Mouse (Mus musculus) neural tube, embryonic 10.5 days (tissue): ENCODE data around the gene Grb7.
A peak's percentile ranks its signal among the peaks of the same experiment; 100 is the strongest.

Source experiments
- DNase-seq: peaks from one replicate; pipeline ENCODE4 v3.0.0-alpha.2; 2017; ENCODE audit warnings: low spot score; ENCODE audit errors: extremely low spot score

Grb7 gene

DNA sequence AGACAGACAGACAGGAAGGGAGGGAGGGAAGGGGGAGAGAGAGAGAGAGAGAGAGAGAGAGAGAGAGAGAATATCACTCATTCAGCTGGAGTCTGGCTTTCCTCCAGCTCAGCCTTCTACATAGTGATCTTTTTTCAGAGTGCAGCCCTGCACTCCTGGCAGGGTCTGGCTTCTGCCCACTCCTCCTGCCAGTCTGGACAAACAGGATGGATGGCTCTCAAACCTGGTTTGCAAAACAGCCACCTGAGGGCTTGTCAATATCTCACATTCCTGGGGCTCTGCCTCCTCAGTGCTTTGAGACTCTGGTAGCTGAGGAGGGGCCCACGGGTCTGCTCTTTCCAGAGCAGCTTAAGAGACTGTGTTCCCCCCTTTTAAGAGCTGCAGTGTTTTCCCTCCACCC lies 956 bp upstream of the Grb7 start:
- DNase-seq = no peak

DNA sequence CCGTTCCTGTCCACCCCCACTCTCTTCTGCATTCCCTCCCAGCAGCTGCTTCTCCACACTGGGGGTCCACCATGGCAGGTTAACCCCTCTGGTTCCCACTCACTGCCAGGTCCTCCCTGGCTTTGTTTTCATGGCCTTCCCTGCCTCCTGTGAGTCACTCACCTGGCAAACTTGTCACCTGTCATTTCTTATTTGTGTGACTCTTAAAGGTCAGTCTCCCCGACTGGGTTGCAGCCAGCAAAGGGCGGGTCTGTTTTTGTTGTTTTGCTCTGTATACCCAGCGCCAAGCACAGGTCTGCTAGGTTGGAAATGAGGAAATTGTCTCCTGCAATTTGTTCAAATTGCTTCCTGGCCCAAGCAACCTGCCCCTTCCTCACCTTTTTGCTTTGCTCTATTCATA lies 515 bp upstream of the Grb7 start:
- DNase-seq = no peak

DNA sequence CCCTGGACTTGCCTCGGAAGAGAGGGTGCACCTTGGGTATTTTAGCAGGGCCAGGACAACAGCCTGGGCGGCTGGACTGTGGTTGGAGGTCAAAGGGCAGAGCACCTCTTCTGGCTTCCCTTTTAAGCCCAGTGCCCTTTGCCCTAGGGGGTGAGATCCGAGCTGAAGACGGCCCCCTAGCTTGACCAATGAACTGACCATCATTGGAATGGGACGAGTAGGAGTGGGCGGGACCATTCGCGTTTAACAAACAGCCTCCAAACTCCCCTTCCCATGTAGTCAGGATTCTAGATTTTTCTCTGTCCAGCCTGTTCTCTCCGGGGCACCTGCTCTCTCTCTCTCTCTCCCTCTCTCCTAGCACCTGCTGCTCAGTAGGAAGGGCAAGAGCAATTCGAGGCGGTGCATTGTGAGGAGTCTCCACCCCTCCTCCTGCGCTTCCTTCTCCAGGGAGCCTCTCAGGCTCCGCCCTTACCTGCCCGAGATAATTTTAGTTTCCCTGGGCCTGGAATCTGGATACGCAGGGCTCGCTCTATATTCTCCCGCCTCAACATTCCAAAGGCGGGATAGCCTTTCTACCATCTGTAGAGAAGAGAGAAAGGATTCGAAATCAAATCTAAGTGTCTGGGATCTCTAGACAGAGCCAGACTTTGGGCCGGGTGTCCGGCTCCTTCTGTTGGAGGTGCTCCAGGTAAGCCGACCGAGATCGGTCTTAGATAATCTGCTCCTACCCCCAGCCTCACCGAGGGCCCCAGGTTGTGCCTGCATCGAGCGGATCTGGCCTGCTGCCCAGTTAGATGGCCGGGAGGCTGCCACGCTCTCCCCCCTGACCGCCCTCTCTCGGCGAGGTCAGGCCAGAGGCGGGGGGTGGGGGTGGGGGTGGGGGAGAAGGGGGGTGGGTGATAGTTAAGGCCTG lies 624 bp downstream of the Grb7 start:
- peak; percentile 38 for DNase-seq

DNA sequence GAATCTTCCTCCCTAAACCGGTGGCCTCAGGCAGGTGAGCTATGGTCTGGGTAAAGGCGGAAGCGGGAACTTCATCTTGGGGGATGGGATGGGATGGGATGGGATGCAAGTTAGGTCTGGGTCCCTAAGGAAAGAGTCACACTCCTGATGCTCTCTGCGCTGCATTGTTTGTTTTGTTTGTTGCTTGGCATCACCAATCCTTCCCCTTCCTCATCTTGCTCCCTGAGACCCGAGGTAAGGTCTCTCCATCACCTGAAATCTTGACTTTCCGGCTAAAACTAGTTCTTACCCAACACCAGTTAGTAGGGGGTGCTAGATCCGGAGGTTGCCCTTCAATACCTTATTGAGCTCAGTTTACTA lies 1.3 kb downstream of the Grb7 start:
- no peak for DNase-seq

DNA sequence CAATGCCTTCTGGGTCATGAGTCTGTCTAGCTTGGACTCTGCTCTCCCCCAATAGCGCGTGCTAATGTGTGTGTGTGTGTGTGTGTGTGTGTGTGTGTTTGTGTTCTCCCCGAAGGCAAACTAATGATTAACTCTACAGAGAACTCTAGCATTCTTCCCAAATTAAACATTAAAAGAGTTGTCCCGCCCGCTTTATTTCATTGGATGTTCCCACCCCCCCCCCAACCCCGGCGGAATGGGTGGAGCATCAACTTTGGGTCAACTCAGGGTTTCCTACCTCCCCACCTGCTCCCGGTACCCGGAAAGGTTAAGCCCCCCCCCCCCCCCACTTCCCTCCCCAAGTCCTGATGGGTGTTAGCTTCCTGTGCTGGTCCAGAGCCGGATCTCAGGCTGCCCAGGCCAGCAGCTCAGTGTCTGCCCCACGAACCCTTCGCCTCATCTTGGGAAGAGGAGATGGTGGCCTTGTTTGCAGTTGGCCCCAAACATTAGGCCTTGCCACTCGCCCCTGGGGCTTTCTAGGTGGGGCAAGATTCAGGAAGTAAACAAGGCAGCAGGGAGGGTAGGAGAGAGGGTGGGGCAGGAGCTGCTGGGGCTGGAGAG lies 2.1 kb downstream of the Grb7 start:
- no peak for DNase-seq

DNA sequence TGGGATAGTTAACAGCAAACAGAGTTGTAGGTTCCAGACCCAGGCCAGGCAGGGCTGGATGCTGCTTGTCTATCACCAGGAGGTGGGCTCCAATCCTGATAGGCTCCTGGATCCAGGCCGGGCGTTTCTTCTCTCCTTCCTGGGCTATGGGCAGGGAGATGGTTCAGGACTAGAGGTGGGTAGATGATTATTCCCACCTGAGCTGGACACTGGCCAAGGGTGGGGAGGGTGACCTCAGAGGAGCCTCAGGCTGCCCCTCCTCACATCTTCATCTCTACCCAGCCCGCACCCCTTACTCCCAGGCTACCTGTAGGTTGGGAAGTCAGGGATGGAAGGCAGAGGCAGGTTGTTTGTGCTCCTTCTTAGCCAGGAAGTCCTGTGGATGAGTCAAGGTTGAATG lies 3.2 kb downstream of the Grb7 start:
- DNase-seq = no peak

DNA sequence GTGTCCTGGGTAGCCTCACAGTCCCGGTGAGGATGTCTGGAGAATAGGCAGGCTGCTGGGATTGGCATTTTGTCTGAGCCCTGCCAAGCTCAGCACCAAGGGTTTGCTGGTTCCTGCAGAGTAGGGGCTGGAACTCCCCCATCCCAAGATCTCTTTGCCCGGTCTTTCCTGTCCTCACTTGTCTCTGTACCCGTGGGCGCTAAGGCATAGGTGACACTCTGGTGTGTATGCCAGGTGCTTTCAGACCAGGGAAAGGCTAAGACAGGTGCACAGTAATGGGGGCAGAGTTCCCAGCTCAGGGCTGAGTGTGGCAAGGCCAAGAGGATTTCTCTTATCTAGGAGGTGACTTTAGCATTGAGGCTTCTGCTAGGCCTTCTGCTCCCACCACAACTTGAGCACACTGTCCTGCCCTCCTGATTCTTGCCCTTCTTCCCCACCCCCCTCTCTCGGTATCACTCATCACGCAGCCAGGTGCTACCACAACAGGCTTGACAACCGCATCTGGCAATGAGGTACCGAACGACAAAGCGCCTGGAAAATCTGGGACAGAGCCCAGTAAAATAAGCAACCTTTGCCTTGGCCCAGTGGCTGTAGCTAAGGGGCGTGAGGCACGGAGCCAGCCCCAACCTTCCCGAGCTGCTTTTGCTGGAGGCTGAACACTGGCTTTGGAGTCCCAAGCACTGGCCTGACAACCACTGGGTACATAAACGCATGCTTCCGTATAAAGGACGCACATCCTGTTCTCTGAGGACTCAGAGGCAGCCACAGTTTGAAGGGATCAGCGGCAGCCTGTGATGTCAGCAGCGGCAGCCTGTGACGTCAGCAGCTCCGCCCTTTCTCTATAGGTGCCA lies 4.0 kb downstream of the Grb7 start:
- DNase-seq = no peak

DNA sequence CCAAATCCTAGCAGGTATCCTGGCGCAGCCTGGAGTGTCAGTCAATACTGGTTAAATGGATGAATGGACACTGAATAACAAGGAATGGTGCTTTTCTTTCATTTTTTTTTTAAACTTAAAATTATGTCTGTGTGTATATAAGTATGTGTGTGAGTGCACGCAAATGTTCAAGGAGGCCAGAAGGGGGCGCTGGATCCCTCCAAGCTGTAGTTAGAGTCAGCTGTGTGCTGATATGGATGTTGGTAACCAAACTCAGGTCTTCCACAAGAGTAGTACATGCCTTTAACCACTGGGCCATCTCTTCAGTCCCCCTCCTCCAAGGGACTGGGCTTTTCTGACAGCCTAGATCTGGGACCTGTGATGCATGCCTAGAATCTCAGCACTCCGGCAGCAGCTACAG lies 9.3 kb downstream of the Grb7 start:
- DNase-seq = no peak

DNA sequence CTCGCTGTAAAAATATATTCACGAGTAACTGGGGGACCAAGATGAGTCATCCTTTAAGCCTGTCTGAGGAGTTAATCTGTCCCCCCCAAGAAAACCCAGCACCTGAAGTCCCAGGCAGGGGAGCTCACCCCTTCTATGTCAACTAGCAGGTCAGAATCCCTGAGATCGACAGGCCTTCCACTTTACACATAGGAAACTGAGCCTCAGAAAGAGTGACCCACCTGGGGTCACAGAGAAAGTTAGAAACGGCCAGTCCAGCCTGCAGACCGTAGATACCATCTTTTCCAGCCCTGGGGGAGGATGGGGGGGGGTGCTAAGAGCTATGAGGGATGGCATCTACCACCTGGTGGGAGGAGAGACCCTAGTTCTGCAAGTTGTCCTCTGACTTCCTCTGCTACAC lies 10.4 kb downstream of the Grb7 start:
- DNase-seq = no peak

DNA sequence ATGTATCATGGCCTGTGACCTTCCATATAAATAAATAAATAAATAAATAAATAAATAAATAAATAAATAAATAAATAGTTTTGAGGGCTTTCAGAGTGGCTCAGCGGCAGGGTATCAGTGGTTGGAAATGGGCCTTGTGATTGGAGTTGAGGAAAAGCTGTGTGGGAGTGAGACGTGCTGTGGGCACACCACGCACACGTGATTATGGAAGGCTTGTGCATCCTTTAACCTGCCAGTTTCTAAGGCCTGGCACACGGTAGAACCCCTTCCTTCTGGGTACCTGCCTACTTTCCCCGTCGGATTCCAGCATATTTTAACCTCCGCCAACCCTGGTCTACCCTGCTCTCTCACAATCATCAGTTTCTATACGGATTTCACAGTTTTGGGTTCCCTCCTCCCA lies 10.8 kb downstream of the Grb7 start:
- no peak for DNase-seq

DNA sequence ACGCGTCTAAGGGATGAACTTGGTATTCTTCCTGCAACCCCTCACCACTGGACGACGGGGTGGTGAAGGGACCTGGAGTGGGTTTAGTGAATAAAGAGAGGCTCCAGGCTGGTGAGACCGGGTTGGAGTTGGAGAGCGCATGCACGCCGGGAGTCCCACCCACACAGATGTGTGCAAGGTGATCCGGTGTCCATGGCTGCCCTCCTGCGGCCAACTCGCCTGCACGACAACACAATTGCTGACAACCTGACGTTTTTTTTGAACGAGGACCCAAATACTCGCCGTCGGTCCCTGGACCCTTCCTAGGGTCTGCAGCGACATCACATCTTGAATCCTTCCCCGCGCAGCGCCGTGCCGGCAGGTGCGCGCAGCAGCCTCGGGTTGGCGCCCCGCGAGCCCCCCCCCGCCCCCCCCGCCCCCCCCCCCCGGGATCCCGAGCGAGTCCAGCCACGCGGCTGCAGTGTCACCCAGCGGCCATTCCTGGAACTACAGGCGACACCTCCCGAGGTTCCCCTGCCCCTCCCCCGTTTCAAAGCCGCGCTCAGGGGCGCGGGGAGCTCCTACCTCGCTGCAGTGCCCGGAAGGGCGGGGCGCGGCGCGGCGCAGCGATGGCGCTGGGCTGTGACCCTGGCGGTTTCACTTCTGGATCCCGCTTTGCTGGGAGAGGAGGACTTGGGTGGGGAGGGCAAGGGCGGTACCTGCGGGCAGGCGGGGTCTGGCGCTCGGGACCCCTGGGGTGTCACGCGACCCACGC lies 11.3 kb downstream of the Grb7 start:
- DNase-seq = peak; percentile 90

DNA sequence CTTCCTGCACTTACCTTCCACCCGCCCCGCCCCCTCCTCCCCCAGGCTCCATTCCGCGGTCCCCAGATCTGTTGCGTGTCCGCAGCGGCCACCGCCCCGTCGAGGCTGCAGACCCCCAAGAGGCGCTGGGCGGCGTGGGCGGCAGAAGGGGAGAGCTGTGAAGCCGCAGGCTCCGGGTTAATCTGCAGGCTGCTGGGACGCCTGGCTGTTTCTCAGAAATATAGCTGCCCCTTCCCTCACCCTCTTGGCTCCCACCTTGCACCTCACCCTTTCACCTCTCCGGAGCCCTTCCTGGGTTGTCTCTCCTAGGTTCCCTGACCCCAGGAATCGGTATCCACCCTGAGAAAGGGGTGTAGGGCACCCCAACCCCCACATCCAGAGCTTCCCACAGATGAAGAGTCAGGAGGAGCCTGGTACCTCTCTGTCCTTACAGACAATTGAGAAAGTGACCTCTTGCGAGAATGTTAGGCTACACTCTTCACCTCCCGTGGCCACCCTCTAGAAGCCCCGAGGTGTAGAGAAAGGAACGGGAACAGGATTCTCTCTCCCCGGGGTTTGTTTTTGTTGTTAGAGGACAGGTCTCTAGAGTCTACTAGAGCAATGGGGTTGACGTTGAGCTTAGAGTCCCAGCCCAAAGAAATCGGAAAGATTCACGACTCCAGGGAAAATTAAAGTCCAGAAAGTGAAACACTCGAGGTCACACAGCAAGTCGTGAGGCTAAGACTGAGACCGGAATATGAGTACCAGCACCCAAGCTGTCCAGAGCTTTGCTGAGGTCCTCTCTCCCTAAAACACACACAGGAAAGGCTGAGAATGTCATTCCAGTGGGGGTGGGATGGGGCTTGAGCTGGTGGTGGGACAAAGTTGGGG lies 12.2 kb downstream of the Grb7 start:
- peak; percentile 23 for DNase-seq

DNA sequence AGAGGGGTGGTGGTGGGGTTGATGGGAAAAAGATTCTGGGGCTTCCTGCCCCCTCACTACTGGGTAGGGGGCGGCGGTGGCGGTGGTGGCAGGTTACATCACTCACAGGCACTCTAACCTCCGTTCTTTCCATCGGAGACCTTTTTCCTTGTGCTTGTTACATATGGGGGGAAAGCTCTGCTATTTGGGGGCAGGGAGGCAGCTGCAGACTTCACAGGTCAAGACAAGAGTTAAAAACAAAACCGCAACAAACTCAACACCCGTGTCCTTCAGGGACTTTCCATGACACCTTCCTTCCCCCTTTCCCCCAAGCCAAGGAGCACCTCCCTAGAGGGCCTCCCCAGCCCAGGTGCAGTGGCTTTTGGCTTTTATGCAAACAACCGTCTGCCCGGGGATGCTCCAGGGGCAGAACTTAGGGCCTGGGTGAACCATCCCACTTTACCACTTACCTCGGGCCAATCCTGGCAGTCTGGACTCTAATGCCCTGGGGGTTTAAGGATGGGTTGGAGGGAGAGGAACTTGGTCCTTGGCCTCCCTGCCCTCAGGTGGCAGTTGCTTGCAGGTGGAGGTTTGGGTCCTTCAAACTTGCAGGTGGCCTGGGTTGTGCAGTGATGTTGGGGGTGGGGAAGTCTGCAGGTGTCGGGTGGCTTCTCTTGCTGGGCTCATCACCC lies 13.0 kb downstream of the Grb7 start:
- DNase-seq = no peak

DNA sequence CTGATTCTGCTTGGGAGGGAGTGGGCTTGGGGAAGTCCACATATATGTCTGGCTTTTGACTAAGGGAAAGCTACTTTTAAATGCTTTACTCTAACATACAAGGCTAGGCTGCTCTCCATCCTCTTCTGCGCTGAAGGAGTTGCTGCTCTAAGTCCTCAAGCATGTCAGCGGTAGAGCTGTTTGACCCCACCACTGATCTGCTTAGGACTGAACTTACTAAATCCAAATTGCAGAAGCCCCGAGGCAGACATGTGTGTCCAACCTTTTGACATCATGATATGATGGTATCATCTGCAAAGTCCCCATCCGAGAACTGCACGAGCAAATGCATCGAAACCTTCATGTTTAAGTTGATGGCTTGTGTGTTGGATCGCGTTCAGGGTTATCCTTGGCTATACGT lies 13.7 kb downstream of the Grb7 start:
- no peak for DNase-seq

DNA sequence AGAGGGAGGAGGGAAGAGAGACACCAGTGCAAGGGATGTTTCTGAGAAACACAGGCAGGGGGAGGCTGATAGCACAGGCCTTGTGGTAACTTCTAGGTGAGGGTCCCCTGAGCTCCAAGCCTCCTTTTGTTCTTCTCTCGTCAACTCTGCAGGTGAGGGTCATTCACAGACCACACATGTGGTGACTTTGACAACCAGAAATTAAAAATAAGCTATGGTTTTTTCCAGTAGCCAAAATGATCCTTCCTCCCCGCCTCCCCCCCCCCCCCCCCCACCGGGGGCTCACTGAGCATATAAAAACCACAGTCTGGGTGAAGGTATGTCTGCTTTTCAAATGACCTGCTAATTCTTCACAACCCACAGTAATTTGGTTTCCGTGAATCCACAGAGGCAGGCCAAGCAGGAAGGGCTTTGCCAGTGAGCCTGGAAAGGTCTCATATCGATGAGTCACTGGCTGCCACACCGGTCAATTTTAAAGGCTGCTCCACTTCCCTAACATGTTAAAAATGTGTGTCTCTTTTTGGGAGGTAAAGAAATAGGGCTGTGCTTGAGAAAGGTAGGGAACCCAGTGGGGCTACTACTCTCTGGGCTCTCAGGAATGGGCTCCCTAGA lies 15.0 kb downstream of the Grb7 start:
- no peak for DNase-seq

DNA sequence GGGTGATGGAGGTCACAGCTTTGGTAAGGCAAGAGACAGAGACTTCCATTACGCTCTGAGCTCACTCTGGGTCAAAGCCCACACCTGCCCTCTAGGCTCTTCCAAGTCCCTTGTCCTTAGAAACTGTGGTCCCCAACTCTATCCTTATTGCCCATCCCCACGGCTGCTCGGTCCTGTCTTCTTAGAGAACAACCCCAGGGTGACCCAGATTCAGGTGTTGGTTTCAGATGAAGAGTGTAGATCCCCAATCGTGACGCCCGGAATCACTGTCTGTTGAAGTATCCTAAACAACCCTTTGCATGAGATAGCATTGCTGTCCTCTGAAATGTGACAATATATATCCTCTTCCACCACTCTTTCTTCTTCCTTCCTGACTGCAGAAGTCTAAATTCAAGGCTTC lies 16.1 kb downstream of the Grb7 start:
- DNase-seq = no peak

DNA sequence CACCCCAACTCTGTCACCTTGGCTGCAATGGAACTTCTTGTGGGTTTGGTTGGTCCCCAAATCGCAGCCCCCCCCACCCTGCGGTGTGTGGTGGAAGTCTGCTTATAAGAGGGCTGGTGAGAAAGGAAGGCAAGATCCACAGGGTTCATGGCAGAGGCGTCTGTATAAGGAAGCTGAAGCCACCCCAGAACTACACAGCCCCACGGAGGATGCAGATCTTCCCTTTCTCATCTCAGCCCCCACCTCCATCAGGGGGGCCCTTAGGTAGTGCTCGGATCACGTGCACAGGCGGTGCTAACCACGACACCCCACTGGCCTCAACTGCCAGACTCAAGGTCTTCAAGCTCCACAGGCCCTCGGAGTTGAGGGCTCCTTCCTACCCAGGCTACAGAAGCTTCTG lies 17.7 kb downstream of the Grb7 start:
- DNase-seq = no peak

DNA sequence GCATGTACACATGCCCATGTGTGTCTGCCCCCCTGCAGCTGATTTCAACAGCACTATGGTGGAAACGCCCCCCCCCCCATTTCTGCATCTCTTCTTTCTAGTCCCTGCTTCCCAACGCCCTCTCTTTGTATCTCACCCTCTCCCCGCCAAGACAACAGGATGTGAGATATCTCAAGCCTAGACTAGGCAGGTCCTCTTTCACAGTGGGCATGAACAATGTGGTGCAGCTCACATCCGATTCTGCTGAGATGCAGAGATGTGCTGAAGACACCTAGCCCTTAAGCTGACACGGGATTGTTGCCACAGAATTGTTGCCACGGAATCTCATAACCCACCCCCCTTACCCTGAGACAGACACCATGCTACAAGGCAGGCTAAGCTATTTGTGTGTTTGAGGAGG lies 18.3 kb downstream of the Grb7 start:
- DNase-seq = no peak
